Mouse (Mus musculus) left cerebral cortex, adult 11 months (tissue): Measurements from ENCODE around the gene Nipal4.

ENCODE experiments used
- DNase-seq: peaks from one replicate; pipeline ENCODE4 v3.0.0; 2022; ENCODE audit warnings: low spot score

Nipal4 gene

GRCm38 (mm10) chr11:46115011-46115410 lies 51.3 kb downstream of the Nipal4 start:
- DNase-seq, result no peak

GRCm38 (mm10) chr11:46114221-46114620 lies 52.1 kb downstream of the Nipal4 start:
- no peak for DNase-seq

- no peak for DNase-seq
These were observed 53.1 kb downstream of the Nipal4 start for GRCm38 (mm10) chr11:46113211-46113610.

- no peak for DNase-seq
These were observed 55.4 kb downstream of the Nipal4 start for GRCm38 (mm10) chr11:46110945-46111287.

GRCm38 (mm10) chr11:46110156-46110944 lies 56.0 kb downstream of the Nipal4 start:
- no peak for DNase-seq

- DNase-seq, result no peak
These were observed 57.1 kb downstream of the Nipal4 start for GRCm38 (mm10) chr11:46109206-46109605.

GRCm38 (mm10) chr11:46107046-46107445 lies 59.3 kb downstream of the Nipal4 start:
- DNase-seq, result no peak

- no peak for DNase-seq
These were observed 64.2 kb downstream of the Nipal4 start for GRCm38 (mm10) chr11:46102107-46102506.
